Mouse (Mus musculus) midbrain, embryonic 16.5 days (tissue): ENCODE data around the gene Cacnb1. TPM values are rescaled to one million over a fixed set of nuclear protein-coding genes. Genes with fewer than 3 reads are reported as not detected.

Source experiments
- ATAC-seq: fragments of 200-750 bp; cut with Nextera tagmentation; 2 replicates; pipeline ENCODE4 v1.8.0; 2017; ENCODE audit warnings: moderate TSS enrichment
- H3K27ac ChIP-seq: fragments of 300-500 bp; sonication (generic); 2 replicates; pipeline ENCODE4 v1.5.1; 2014; ENCODE audit warnings: mild to moderate bottlenecking, low read length, mixed read lengths
- H3K27me3 ChIP-seq: fragments of 300-500 bp; sonication (generic); 2 replicates; pipeline ENCODE4 v1.6.1; 2014; ENCODE audit warnings: low read depth, low read length, mixed read lengths; ENCODE audit not compliant: control insufficient read depth, insufficient read depth
- H3K36me3 ChIP-seq: fragments of 300-500 bp; sonication (generic); 2 replicates; pipeline ENCODE4 v1.6.1; 2014; ENCODE audit warnings: mild to moderate bottlenecking, low read length, moderate library complexity, mixed read lengths; ENCODE audit not compliant: control insufficient read depth, insufficient read depth
- H3K4me1 ChIP-seq: fragments of 300-500 bp; sonication (generic); 2 replicates; pipeline ENCODE4 v1.6.1; 2014; ENCODE audit warnings: mild to moderate bottlenecking, low read length, mixed read lengths; ENCODE audit not compliant: control insufficient read depth, insufficient read depth
- H3K4me2 ChIP-seq: fragments of 300-500 bp; sonication (generic); 2 replicates; pipeline ENCODE4 v1.6.1; 2014; ENCODE audit warnings: mild to moderate bottlenecking, low read length, mixed read lengths
- H3K4me3 ChIP-seq: fragments of 300-500 bp; sonication (generic); 2 replicates; pipeline ENCODE4 v1.5.1; 2014; ENCODE audit warnings: low read depth, mild to moderate bottlenecking, low read length, moderate library complexity, mixed read lengths
- H3K9ac ChIP-seq: fragments of 300-500 bp; sonication (generic); 2 replicates; pipeline ENCODE4 v1.6.1; 2014; ENCODE audit warnings: low read depth, low read length, mixed read lengths
- H3K9me3 ChIP-seq: fragments of 300-500 bp; sonication (generic); replicated peaks from 2 replicates; pipeline ENCODE4 v1.6.1; 2014; ENCODE audit warnings: mild to moderate bottlenecking, low read length, mixed read lengths; ENCODE audit not compliant: control insufficient read depth, poor library complexity, severe bottlenecking
- WGBS: fragments of 180-500 bp; shearing (Covaris S2); extraction: QIAGEN DNeasy Blood & Tissue Kit; methylation state at CpG from one replicate; pipeline ENCODE4 v1.1.7; 2014; 5-methylcytosine and 5-hydroxymethylcytosine counted together
- polyA plus RNA-seq: library from polyadenylated mRNA; unstranded; fragments of >200 nt; fragmentation: Nextera tagmentation; extraction: Ambion mirVana; gene quantifications from 2 replicates; pipeline ENCODE4 v1.2.1, GENCODE M21; 2015

Gene Cacnb1
- polyA plus RNA-seq, 1 experiment from 2014 or later = 73.2 TPM

GRCm38 (mm10) chr11:97999748-98000147, 23.1 kb downstream of the Cacnb1 start:
- Histone ChIP-seq H3K4me1 (peaks cover 10% of the 10 kb centered on the region; the same call in 1 of the 2 replicates), H3K27me3 (no peaks in the 10 kb centered on the region; the same call in 1 of the 2 replicates), H3K9me3 (no peaks in the 10 kb centered on the region), H3K27ac (no peak overlapping the region), H3K4me2 (no peak overlapping the region), H3K9ac (no peak overlapping the region), H3K36me3 (peaks cover 8% of the 10 kb centered on the region), H3K4me3 (no peak overlapping the region)
- 77% methylated on average over 5 of the region's 5 CpGs for WGBS
- ATAC-seq = no peak

- no peaks in the 10 kb centered on the region; the same call in 1 of the 2 replicates for H3K27me3 ChIP-seq
- no peak for ATAC-seq
- WGBS = 68% methylated on average over 7 of the region's 7 CpGs
- H3K4me2 ChIP-seq = no peak overlapping the region
- no peak overlapping the region for H3K27ac ChIP-seq
- no peaks in the 10 kb centered on the region for H3K9me3 ChIP-seq
- peaks cover 10% of the 10 kb centered on the region; the same call in 1 of the 2 replicates for H3K4me1 ChIP-seq
- peaks cover 7% of the 10 kb centered on the region; the same call in 1 of the 2 replicates for H3K36me3 ChIP-seq
- no peak overlapping the region for H3K4me3 ChIP-seq
- H3K9ac ChIP-seq = no peak overlapping the region
Observed at GRCm38 (mm10) chr11:97998898-97999608, 23.8 kb downstream of the Cacnb1 start.

DNA sequence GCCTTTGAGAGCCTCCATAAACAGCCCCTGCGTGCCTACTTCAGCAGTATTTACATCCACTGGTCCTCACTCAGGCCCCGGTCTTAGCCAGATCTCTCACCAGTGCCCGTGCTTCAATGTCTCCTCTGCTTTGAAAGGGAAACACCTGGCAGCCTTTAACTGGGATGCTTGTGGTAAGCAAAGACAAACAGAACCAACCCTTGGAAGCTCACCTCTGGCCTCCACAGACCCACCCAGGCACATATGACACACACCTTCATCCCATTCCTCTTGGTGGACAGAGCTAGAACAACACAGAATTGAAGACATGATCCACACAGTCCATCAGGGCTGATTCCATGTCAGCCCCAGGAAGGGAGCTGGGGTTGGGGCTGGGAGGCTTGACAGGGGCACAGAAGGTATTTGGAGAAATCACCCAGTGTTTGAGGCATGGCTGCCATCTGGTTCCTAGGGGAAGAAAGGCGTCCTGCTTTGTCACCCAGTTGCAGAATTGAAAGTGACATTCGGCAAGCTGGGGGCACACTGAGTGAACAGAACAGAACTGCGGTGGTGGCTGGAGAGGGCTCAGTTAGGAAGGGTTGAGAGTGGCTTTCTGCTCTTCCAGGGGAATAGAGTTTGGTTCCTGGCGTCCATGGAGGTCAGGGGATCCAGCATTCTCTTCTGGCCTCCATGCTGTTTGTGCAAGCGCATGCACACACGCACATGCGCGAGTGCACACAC, 24.6 kb downstream of the Cacnb1 start:
- WGBS = 88% methylated on average over 11 of the region's 11 CpGs
- Histone ChIP-seq H3K27ac (no peak overlapping the region), H3K4me2 (no peak overlapping the region), H3K9me3 (no peaks in the 10 kb centered on the region), H3K4me3 (no peak overlapping the region), H3K36me3 (peaks cover 4% of the 10 kb centered on the region; the same call in 1 of the 2 replicates), H3K4me1 (peaks cover 10% of the 10 kb centered on the region; the same call in 1 of the 2 replicates), H3K27me3 (no peaks in the 10 kb centered on the region; the same call in 1 of the 2 replicates), H3K9ac (no peak overlapping the region)
- ATAC-seq = no peak

DNA sequence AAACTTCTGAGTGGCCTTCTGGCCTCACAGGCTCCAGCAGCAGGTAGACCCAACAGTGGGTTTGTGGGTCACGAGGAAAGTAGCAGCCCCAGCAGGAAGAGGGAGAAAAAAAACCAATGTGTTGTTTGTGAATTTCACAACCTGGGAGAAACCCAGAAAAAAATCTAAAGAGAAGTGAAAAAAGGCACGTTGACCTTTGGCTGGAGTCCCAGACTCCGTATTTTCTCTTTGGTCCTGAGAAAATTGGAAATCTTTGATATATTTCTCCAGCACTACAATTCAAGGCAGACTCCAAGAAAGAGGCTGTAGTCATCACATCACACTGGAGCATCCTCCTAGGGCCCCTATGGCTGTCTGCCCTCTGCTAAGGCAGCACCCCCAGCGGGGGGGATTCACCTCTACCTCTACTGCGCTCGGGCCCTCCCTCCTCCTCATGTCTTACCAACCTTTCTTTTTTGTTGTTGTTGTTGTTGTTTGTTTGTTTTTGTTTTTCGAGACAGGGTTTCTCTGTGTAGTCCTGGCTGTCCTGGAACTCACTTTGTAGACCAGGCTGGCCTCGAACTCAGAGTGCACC, 25.4 kb downstream of the Cacnb1 start:
- no peak overlapping the region for H3K4me3 ChIP-seq
- no peaks in the 10 kb centered on the region for H3K36me3 ChIP-seq
- no peaks in the 10 kb centered on the region for H3K9me3 ChIP-seq
- H3K27ac ChIP-seq = no peak overlapping the region
- no peak overlapping the region for H3K9ac ChIP-seq
- peaks cover 10% of the 10 kb centered on the region; the same call in 1 of the 2 replicates for H3K4me1 ChIP-seq
- no peak for ATAC-seq
- WGBS = 77% methylated on average over 8 of the region's 8 CpGs
- no peak overlapping the region for H3K4me2 ChIP-seq
- H3K27me3 ChIP-seq = no peaks in the 10 kb centered on the region; the same call in 1 of the 2 replicates

- Histone ChIP-seq H3K9ac (no peak overlapping the region), H3K27me3 (no peaks in the 10 kb centered on the region; the same call in 1 of the 2 replicates), H3K36me3 (no peaks in the 10 kb centered on the region), H3K4me3 (no peak overlapping the region), H3K4me1 (peaks cover 10% of the 10 kb centered on the region; the same call in 1 of the 2 replicates), H3K27ac (no peak overlapping the region), H3K4me2 (no peak overlapping the region), H3K9me3 (no peaks in the 10 kb centered on the region)
- WGBS = 76% methylated on average over 1 of the region's 1 CpGs
- ATAC-seq = no peak
Observed at GRCm38 (mm10) chr11:97996691-97997090, 26.1 kb downstream of the Cacnb1 start.

GRCm38 (mm10) chr11:97995564-97996288, 27.1 kb downstream of the Cacnb1 start, which contains the start of gene Arl5c:
Arl5c (minus strand) TSS chr11:97996181.
- 2% methylated on average over 24 of the region's 26 CpGs for whole genome bisulfite sequencing
- Histone ChIP-seq H3K4me3 (peak within 1 kb of the TSS; percentile 40), H3K4me1 (peaks cover 10% of the 10 kb centered on the region; the same call in 1 of the 2 replicates), H3K4me2 (peak within 1 kb of the TSS; percentile 84), H3K27me3 (no peaks in the 10 kb centered on the region; the same call in 1 of the 2 replicates), H3K9ac (peak within 1 kb of the TSS; percentile 22), H3K36me3 (no peaks in the 10 kb centered on the region), H3K27ac (0 out of 2 replicates have a peak within 1 kb of the TSS, but pooled peaks have one; percentile 33), H3K9me3 (no peaks in the 10 kb centered on the region)
- ATAC-seq = peak; percentile 43; the same call in 1 of the 2 replicates

- H3K9me3 ChIP-seq = no peaks in the 10 kb centered on the region
- peak overlapping the region; percentile 22; the same call in 1 of the 2 replicates for H3K9ac ChIP-seq
- whole genome bisulfite sequencing = 6% methylated on average over 13 of the region's 13 CpGs
- H3K4me3 ChIP-seq = peak overlapping the region; percentile 40
- H3K27me3 ChIP-seq = no peaks in the 10 kb centered on the region; the same call in 1 of the 2 replicates
- H3K27ac ChIP-seq = no peak overlapping the region
- H3K4me2 ChIP-seq = peak overlapping the region; percentile 84
- H3K36me3 ChIP-seq = no peaks in the 10 kb centered on the region
- ATAC-seq = 0 out of 2 replicates have a peak, but pooled peaks have one; percentile 26
- H3K4me1 ChIP-seq = peaks cover 16% of the 10 kb centered on the region
Observed at GRCm38 (mm10) chr11:97994539-97995100, 28.2 kb downstream of the Cacnb1 start.

DNA sequence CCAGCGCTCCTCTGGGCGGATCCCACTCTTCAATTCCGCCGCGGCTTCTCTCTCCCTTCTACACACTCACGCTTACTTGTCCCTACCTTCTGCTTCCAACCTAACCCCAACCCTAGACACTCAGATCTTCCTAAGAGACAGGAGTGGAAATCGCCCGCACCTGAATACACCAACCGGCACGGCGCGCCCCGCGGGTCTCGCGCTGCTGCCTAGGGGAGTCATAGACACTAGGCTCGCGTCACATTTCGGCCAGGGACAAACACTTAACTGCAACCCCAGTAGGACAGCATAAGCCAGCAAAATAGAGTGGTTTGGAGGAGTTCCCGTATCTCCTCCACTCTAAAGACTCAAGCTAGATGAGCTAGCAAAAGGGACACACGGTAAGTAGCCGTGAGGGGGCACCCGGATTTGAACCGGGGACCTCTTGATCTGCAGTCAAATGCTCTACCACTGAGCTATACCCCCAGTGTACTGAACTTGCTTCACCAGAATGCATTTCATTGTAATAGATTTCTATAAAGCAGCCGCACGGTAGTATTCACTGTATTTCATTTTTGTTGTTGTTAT, 34.2 kb downstream of the Cacnb1 start:
- ATAC-seq = peak; percentile 86
- H3K27me3 ChIP-seq = peaks cover 10% of the 10 kb centered on the region
- H3K36me3 ChIP-seq = no peaks in the 10 kb centered on the region
- peak overlapping the region; percentile 58 for H3K4me2 ChIP-seq
- peak overlapping the region; percentile 81 for H3K4me3 ChIP-seq
- WGBS = under 1% methylated on average over 26 of the region's 26 CpGs
- H3K9ac ChIP-seq = peak overlapping the region; percentile 75
- peaks cover 18% of the 10 kb centered on the region for H3K4me1 ChIP-seq
- H3K27ac ChIP-seq = peak overlapping the region; percentile 91
- H3K9me3 ChIP-seq = no peaks in the 10 kb centered on the region
